Mouse (Mus musculus): Measurements from ENCODE around the gene Tfb2m.

GRCm38 (mm10) chr1:179511895-179512294 is 34.2 kb downstream of the Tfb2m start:
- TF ChIP-seq ZNF384 (IDR thresholded peaks at IDR 0.05; ENCODE audit: low read depth, low read length) (no peak), ZC3H11A (IDR thresholded peaks at IDR 0.05; ENCODE audit: borderline replicate concordance, low read depth, low read length) (no peak), MAFK (IDR thresholded peaks at IDR 0.05; ENCODE audit: insufficient read depth, low read depth, low read length) (no peak), CHD2 (IDR thresholded peaks at IDR 0.05; ENCODE audit: low read depth, low read length) (no peak), HCFC1 (IDR thresholded peaks at IDR 0.05; ENCODE audit: borderline replicate concordance, insufficient read depth, low read length) (no peak)
